Mouse (Mus musculus): ENCODE results near the gene Naf1. TPM values are rescaled to one million over a fixed set of nuclear protein-coding genes. Genes with fewer than 3 reads are reported as not detected.
A peak's percentile ranks its signal among the peaks of the same experiment; 100 is the strongest.

The Naf1 gene
- 1.9 and 2.5 TPM in 2 replicates for polyA plus RNA-seq (2015; fragmentation: Nextera tagmentation; extraction: Ambion mirVana)

GRCm38 (mm10) chr8:66860023-66860422 lies at the start of gene Naf1:
TSS of gene Naf1 (plus strand) at chr8:66860217.
- Histone ChIP-seq H3K4me3 (peak within 1 kb of the TSS; percentile 92), H3K36me3 (no peaks in the 10 kb centered on the region; the same call in 1 of the 2 replicates), H3K9me3 (no peaks in the 10 kb centered on the region), H3K4me1 (peaks cover 13% of the 10 kb centered on the region), H3K27me3 (no peaks in the 10 kb centered on the region), H3K9ac (peak within 1 kb of the TSS; percentile 71), H3K27ac (peak within 1 kb of the TSS; percentile 77), H3K4me2 (peak within 1 kb of the TSS; percentile 88)
- peak; percentile 92 for ATAC-seq (ENCODE audit: insufficient number of reproducible peaks, low FRiP score, low TSS enrichment, low read depth)
- whole genome bisulfite sequencing, result under 1% methylated on average over 37 of the region's 37 CpGs

GRCm38 (mm10) chr8:66860921-66861588 lies 1.0 kb downstream of the Naf1 start:
- 0 out of 2 replicates have a peak overlapping the region, but pooled peaks have one; percentile 33 for H3K27ac ChIP-seq
- WGBS, result under 1% methylated on average over 37 of the region's 46 CpGs

GRCm38 (mm10) chr8:66861589-66862500 lies 1.8 kb downstream of the Naf1 start:
- H3K27ac ChIP-seq, result no peak overlapping the region
- peak overlapping the region; percentile 88 for H3K4me2 ChIP-seq
- H3K4me1 ChIP-seq, result peaks cover 13% of the 10 kb centered on the region
- H3K9ac ChIP-seq, result no peak overlapping the region
- ATAC-seq (ENCODE audit: insufficient number of reproducible peaks, low FRiP score, low TSS enrichment, low read depth), result no peak
- H3K9me3 ChIP-seq, result no peaks in the 10 kb centered on the region
- H3K36me3 ChIP-seq, result peaks cover 2% of the 10 kb centered on the region; the same call in 1 of the 2 replicates
- 65% methylated on average over 5 of the region's 5 CpGs for WGBS
- no peaks in the 10 kb centered on the region for H3K27me3 ChIP-seq
- peak overlapping the region; percentile 92 for H3K4me3 ChIP-seq

More at GRCm38 (mm10) chr8:66860921-66861588, 1.0 kb downstream of the Naf1 start:
- Histone ChIP-seq H3K36me3 (no peaks in the 10 kb centered on the region; the same call in 1 of the 2 replicates), H3K9me3 (no peaks in the 10 kb centered on the region), H3K4me3 (peak overlapping the region; percentile 92), H3K4me1 (peaks cover 13% of the 10 kb centered on the region), H3K9ac (peak overlapping the region; percentile 71), H3K27me3 (no peaks in the 10 kb centered on the region), H3K4me2 (peak overlapping the region; percentile 88)
- ATAC-seq (ENCODE audit: insufficient number of reproducible peaks, low FRiP score, low TSS enrichment, low read depth), result no peak; the same call in 1 of the 2 replicates

DNA sequence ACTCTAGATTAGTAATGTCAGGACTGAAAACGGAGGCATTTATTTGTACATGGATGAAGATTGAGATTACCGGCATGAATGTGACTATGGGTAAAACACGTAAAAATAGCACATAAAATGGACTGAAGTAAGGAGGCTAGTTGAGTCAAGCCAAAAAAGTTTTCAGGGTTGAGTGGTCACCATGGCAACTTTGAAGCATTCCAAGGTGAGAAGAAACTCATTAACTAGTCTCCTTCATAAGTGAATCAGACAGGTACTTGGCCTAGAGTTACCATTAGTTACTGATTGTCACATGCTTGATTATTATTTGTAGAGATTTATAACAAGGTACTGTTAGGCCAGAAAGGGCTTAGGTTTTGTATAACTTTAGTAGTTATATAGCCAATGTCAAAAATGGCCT lies 3.7 kb downstream of the Naf1 start:
- H3K9me3 ChIP-seq, result no peaks in the 10 kb centered on the region
- WGBS, result 89% methylated on average over 3 of the region's 3 CpGs
- peaks cover 13% of the 10 kb centered on the region for H3K4me1 ChIP-seq
- no peak overlapping the region for H3K9ac ChIP-seq
- no peak overlapping the region for H3K27ac ChIP-seq
- no peak for ATAC-seq (ENCODE audit: insufficient number of reproducible peaks, low FRiP score, low TSS enrichment, low read depth)
- no peak overlapping the region for H3K4me3 ChIP-seq
- no peak overlapping the region for H3K4me2 ChIP-seq
- no peaks in the 10 kb centered on the region for H3K27me3 ChIP-seq
- H3K36me3 ChIP-seq, result peaks cover 2% of the 10 kb centered on the region; the same call in 1 of the 2 replicates

GRCm38 (mm10) chr8:66865120-66865519 lies 5.1 kb downstream of the Naf1 start:
- Histone ChIP-seq H3K36me3 (peaks cover 2% of the 10 kb centered on the region; the same call in 1 of the 2 replicates), H3K9me3 (no peaks in the 10 kb centered on the region), H3K4me3 (no peak overlapping the region), H3K27me3 (no peaks in the 10 kb centered on the region), H3K9ac (no peak overlapping the region), H3K4me1 (peaks cover 13% of the 10 kb centered on the region), H3K4me2 (no peak overlapping the region), H3K27ac (no peak overlapping the region)
- 83% methylated on average over 1 of the region's 1 CpGs for WGBS
- ATAC-seq (ENCODE audit: insufficient number of reproducible peaks, low FRiP score, low TSS enrichment, low read depth), result no peak

DNA sequence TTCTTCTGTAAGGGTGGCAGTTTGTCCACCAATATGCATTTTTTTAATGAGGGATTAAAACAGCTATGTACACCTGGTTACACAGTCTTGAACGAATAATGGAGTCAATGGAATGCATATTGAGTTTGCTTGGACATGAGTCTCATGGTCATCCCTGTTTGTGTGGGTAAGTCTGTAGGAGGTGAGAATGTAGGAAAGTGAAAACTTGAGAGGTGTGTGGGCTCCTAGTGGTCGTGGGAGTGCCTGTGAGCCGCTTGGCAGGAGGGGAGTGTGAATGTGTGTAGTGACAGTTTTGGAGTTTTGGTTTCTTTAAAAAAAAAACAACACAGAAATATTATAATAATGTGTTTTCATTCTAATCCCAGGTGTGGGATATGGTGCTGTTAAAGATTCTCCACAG lies 7.7 kb downstream of the Naf1 start:
- peaks cover 2% of the 10 kb centered on the region; the same call in 1 of the 2 replicates for H3K36me3 ChIP-seq
- H3K4me2 ChIP-seq, result no peak overlapping the region
- no peaks in the 10 kb centered on the region for H3K9me3 ChIP-seq
- no peak overlapping the region for H3K9ac ChIP-seq
- no peak for ATAC-seq (ENCODE audit: insufficient number of reproducible peaks, low FRiP score, low TSS enrichment, low read depth)
- H3K27me3 ChIP-seq, result no peaks in the 10 kb centered on the region
- H3K4me3 ChIP-seq, result no peak overlapping the region
- H3K4me1 ChIP-seq, result no peaks in the 10 kb centered on the region
- 60% methylated on average over 3 of the region's 3 CpGs for WGBS
- H3K27ac ChIP-seq, result no peak overlapping the region

- H3K4me3 ChIP-seq, result no peak overlapping the region
- no peak overlapping the region for H3K27ac ChIP-seq
- H3K27me3 ChIP-seq, result no peaks in the 10 kb centered on the region
- peaks cover 2% of the 10 kb centered on the region; the same call in 1 of the 2 replicates for H3K36me3 ChIP-seq
- no peak for ATAC-seq (ENCODE audit: insufficient number of reproducible peaks, low FRiP score, low TSS enrichment, low read depth)
- H3K4me1 ChIP-seq, result no peaks in the 10 kb centered on the region
- 20% methylated on average over 1 of the region's 1 CpGs for WGBS
- H3K9me3 ChIP-seq, result no peaks in the 10 kb centered on the region
- H3K4me2 ChIP-seq, result no peak overlapping the region
- H3K9ac ChIP-seq, result no peak overlapping the region
Observed at GRCm38 (mm10) chr8:66869211-66869932, 9.4 kb downstream of the Naf1 start.

- H3K9ac ChIP-seq, result no peak overlapping the region
- H3K4me1 ChIP-seq, result no peaks in the 10 kb centered on the region
- ATAC-seq (ENCODE audit: insufficient number of reproducible peaks, low FRiP score, low TSS enrichment, low read depth), result no peak
- no peak overlapping the region for H3K4me3 ChIP-seq
- H3K9me3 ChIP-seq, result no peaks in the 10 kb centered on the region
- no peak overlapping the region for H3K27ac ChIP-seq
- no peaks in the 10 kb centered on the region for H3K27me3 ChIP-seq
- no peak overlapping the region for H3K4me2 ChIP-seq
- H3K36me3 ChIP-seq, result peaks cover 14% of the 10 kb centered on the region; the same call in 1 of the 2 replicates
- WGBS, result 49% methylated on average over 1 of the region's 1 CpGs
Observed at GRCm38 (mm10) chr8:66883866-66884265, 23.8 kb downstream of the Naf1 start.

GRCm38 (mm10) chr8:66891879-66892278 lies 31.9 kb downstream of the Naf1 start:
- H3K4me2 ChIP-seq, result no peak overlapping the region
- no peaks in the 10 kb centered on the region for H3K4me1 ChIP-seq
- H3K27ac ChIP-seq, result no peak overlapping the region
- H3K9ac ChIP-seq, result no peak overlapping the region
- H3K27me3 ChIP-seq, result no peaks in the 10 kb centered on the region
- peaks cover 7% of the 10 kb centered on the region; the same call in 1 of the 2 replicates for H3K36me3 ChIP-seq
- no peaks in the 10 kb centered on the region for H3K9me3 ChIP-seq
- H3K4me3 ChIP-seq, result no peak overlapping the region
- WGBS, result 66% methylated on average over 2 of the region's 2 CpGs
- ATAC-seq (ENCODE audit: insufficient number of reproducible peaks, low FRiP score, low TSS enrichment, low read depth), result no peak

GRCm38 (mm10) chr8:66905000-66905399 lies 45.0 kb downstream of the Naf1 start:
- no peak overlapping the region for H3K4me2 ChIP-seq
- no peak overlapping the region for H3K27ac ChIP-seq
- no peaks in the 10 kb centered on the region for H3K4me1 ChIP-seq
- H3K9ac ChIP-seq, result no peak overlapping the region
- no peak for ATAC-seq (ENCODE audit: insufficient number of reproducible peaks, low FRiP score, low TSS enrichment, low read depth)
- no peaks in the 10 kb centered on the region for H3K9me3 ChIP-seq
- 73% methylated on average over 2 of the region's 2 CpGs for WGBS
- H3K4me3 ChIP-seq, result no peak overlapping the region
- no peaks in the 10 kb centered on the region for H3K36me3 ChIP-seq
- H3K27me3 ChIP-seq, result no peaks in the 10 kb centered on the region

DNA sequence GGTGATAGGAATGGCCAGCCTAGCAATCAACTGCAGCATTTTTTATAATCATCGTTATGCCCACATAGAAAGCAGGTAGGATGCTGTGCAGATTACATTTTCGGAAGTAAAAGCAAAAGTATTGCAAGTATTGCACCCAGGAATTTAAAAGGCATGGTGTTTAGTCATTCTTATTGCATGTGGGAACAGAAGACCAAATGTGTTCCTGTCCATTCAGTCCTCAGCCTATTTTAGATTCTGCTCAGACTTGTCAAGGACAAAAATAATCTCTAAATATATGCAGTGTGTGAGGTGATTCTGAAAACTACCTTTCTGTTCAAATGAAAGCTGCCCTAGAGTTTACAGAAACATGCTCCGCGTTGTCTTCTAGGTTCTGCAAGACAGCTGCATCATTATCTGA lies 45.5 kb downstream of the Naf1 start:
- no peak overlapping the region for H3K27ac ChIP-seq

More for the DNA sequence above, 45.5 kb downstream of the Naf1 start:
- H3K9me3 ChIP-seq, result no peaks in the 10 kb centered on the region
- ATAC-seq (ENCODE audit: insufficient number of reproducible peaks, low FRiP score, low TSS enrichment, low read depth), result no peak
- no peak overlapping the region for H3K9ac ChIP-seq
- no peaks in the 10 kb centered on the region for H3K27me3 ChIP-seq
- H3K4me1 ChIP-seq, result no peaks in the 10 kb centered on the region
- 81% methylated on average over 4 of the region's 4 CpGs for WGBS
- H3K36me3 ChIP-seq, result no peaks in the 10 kb centered on the region
- no peak overlapping the region for H3K4me3 ChIP-seq
- H3K4me2 ChIP-seq, result no peak overlapping the region

Data from limb, embryonic 15.5 days (tissue).